Mouse (Mus musculus): ENCODE data around the gene Klhl31. TPM values are rescaled to one million over a fixed set of nuclear protein-coding genes. Genes with fewer than 3 reads are reported as not detected.
A peak's percentile ranks its signal among the peaks of the same experiment; 100 is the strongest.

The Klhl31 gene
- total RNA-seq, 1 experiment = 0.04 TPM

GRCm38 (mm10) chr9:77653907-77654306 lies 17.6 kb downstream of the Klhl31 start:
- H3K4me1 ChIP-seq (ENCODE audit: control insufficient read depth in 2 of 2, insufficient read depth in 2 of 2, low read length in 2 of 2, poor library complexity in 1 of 2) = peaks cover 0 to 2% of the 10 kb centered on the region in 2 experiments; a peak in 1 of 4 replicates
- TF ChIP-seq MAFK (IDR thresholded peaks at IDR 0.05; ENCODE audit: insufficient read depth, low read depth, low read length) = no peak
- TF ChIP-seq ZNF384 (IDR thresholded peaks at IDR 0.05; ENCODE audit: low read depth, low read length) = no peak
- no peak for TF ChIP-seq CHD2 (IDR thresholded peaks at IDR 0.05; ENCODE audit: low read depth, low read length)
- no peak for TF ChIP-seq ZC3H11A (IDR thresholded peaks at IDR 0.05; ENCODE audit: borderline replicate concordance, low read depth, low read length)
- no peak for TF ChIP-seq HCFC1 (IDR thresholded peaks at IDR 0.05; ENCODE audit: borderline replicate concordance, insufficient read depth, low read length)
- no peak for DNase-seq (ENCODE audit: low read depth, low spot score)
- H3K9me3 ChIP-seq (ENCODE audit: control insufficient read depth, insufficient read depth, low read depth, low read length) = no peaks in the 10 kb centered on the region
- H3K27ac ChIP-seq (ENCODE audit: insufficient read depth, low read depth, low read length, poor library complexity, severe bottlenecking) = no peak overlapping the region
- in situ Hi-C loops (cut with MboI; ENCODE audit: low sequenced_read_pairs in 2 of 2, unreplicated experiment in 2 of 2) = no loop called here
- H3K9ac ChIP-seq (ENCODE audit: insufficient read depth, low read depth, low read length, poor library complexity, severe bottlenecking) = no peak overlapping the region
- H3K36me3 ChIP-seq (ENCODE audit: control insufficient read depth, insufficient read depth, low read length, poor library complexity, severe bottlenecking) = no peaks in the 10 kb centered on the region
- H3K4me3 ChIP-seq (ENCODE audit: insufficient read depth in 1 of 2, low read depth in 1 of 2, low read length in 2 of 2, poor library complexity in 1 of 2, severe bottlenecking in 1 of 2) = no peak overlapping the region

GRCm38 (mm10) chr9:77655181-77655934 lies 19.1 kb downstream of the Klhl31 start:
- no peak for DNase-seq (ENCODE audit: low read depth, low spot score)
- H3K9ac ChIP-seq (ENCODE audit: insufficient read depth, low read depth, low read length, poor library complexity, severe bottlenecking) = peak overlapping the region; percentile 54
- peaks cover 0 to 2% of the 10 kb centered on the region in 2 experiments; a peak in 1 of 4 replicates for H3K4me1 ChIP-seq (ENCODE audit: control insufficient read depth in 2 of 2, insufficient read depth in 2 of 2, low read length in 2 of 2, poor library complexity in 1 of 2)
- H3K27ac ChIP-seq (ENCODE audit: insufficient read depth, low read depth, low read length, poor library complexity, severe bottlenecking) = no peak overlapping the region
- TF ChIP-seq CHD2 (IDR thresholded peaks at IDR 0.05; ENCODE audit: low read depth, low read length) = no peak
- in situ Hi-C loops (cut with MboI; ENCODE audit: low sequenced_read_pairs in 2 of 2, unreplicated experiment in 2 of 2) = no loop called here
- no peaks in the 10 kb centered on the region for H3K9me3 ChIP-seq (ENCODE audit: control insufficient read depth, insufficient read depth, low read depth, low read length)
- no peaks in the 10 kb centered on the region for H3K36me3 ChIP-seq (ENCODE audit: control insufficient read depth, insufficient read depth, low read length, poor library complexity, severe bottlenecking)
- peak overlapping the region; percentile 64 to 86 for H3K4me3 ChIP-seq (ENCODE audit: insufficient read depth in 1 of 2, low read depth in 1 of 2, low read length in 2 of 2, poor library complexity in 1 of 2, severe bottlenecking in 1 of 2)

GRCm38 (mm10) chr9:77655935-77656288 lies 19.6 kb downstream of the Klhl31 start:
- peak overlapping the region; percentile 64 to 86; a peak in 3 of 4 replicates for H3K4me3 ChIP-seq (ENCODE audit: insufficient read depth in 1 of 2, low read depth in 1 of 2, low read length in 2 of 2, poor library complexity in 1 of 2, severe bottlenecking in 1 of 2)
- no peaks in the 10 kb centered on the region for H3K36me3 ChIP-seq (ENCODE audit: control insufficient read depth, insufficient read depth, low read length, poor library complexity, severe bottlenecking)
- TF ChIP-seq CHD2 (IDR thresholded peaks at IDR 0.05; ENCODE audit: low read depth, low read length) (no peak), ZC3H11A (IDR thresholded peaks at IDR 0.05; ENCODE audit: borderline replicate concordance, low read depth, low read length) (no peak), MAFK (IDR thresholded peaks at IDR 0.05; ENCODE audit: insufficient read depth, low read depth, low read length) (no peak), ZNF384 (IDR thresholded peaks at IDR 0.05; ENCODE audit: low read depth, low read length) (peak; percentile 72; the same call in 1 of the 2 replicates)
- DNase-seq (ENCODE audit: low read depth, low spot score) = peak; percentile 44
- no peak overlapping the region for H3K9ac ChIP-seq (ENCODE audit: insufficient read depth, low read depth, low read length, poor library complexity, severe bottlenecking)
- no peak overlapping the region for H3K27ac ChIP-seq (ENCODE audit: insufficient read depth, low read depth, low read length, poor library complexity, severe bottlenecking)
- in situ Hi-C loops (cut with MboI; ENCODE audit: low sequenced_read_pairs in 2 of 2, unreplicated experiment in 2 of 2) = no loop called here
- no peaks in the 10 kb centered on the region for H3K9me3 ChIP-seq (ENCODE audit: control insufficient read depth, insufficient read depth, low read depth, low read length)
- peaks cover 0 to 2% of the 10 kb centered on the region in 2 experiments; a peak in 1 of 4 replicates for H3K4me1 ChIP-seq (ENCODE audit: control insufficient read depth in 2 of 2, insufficient read depth in 2 of 2, low read length in 2 of 2, poor library complexity in 1 of 2)

GRCm38 (mm10) chr9:77662917-77663316 lies 26.6 kb downstream of the Klhl31 start:
- Histone ChIP-seq H3K9ac (ENCODE audit: insufficient read depth, low read depth, low read length, poor library complexity, severe bottlenecking) (no peak overlapping the region), H3K27ac (ENCODE audit: insufficient read depth, low read depth, low read length, poor library complexity, severe bottlenecking) (no peak overlapping the region), H3K4me1 (ENCODE audit: control insufficient read depth in 2 of 2, insufficient read depth in 2 of 2, low read length in 2 of 2, poor library complexity in 1 of 2) (no peaks in the 10 kb centered on the region), H3K4me3 (ENCODE audit: insufficient read depth in 1 of 2, low read depth in 1 of 2, low read length in 2 of 2, poor library complexity in 1 of 2, severe bottlenecking in 1 of 2) (no peak overlapping the region), H3K9me3 (ENCODE audit: control insufficient read depth, insufficient read depth, low read depth, low read length) (no peaks in the 10 kb centered on the region), H3K36me3 (ENCODE audit: control insufficient read depth, insufficient read depth, low read length, poor library complexity, severe bottlenecking) (no peaks in the 10 kb centered on the region)
- in situ Hi-C loops (cut with MboI; ENCODE audit: low sequenced_read_pairs in 2 of 2, unreplicated experiment in 2 of 2) = no loop called here
- DNase-seq (ENCODE audit: low read depth, low spot score) = no peak
- TF ChIP-seq ZC3H11A (IDR thresholded peaks at IDR 0.05; ENCODE audit: borderline replicate concordance, low read depth, low read length) (no peak), CHD2 (IDR thresholded peaks at IDR 0.05; ENCODE audit: low read depth, low read length) (no peak), HCFC1 (IDR thresholded peaks at IDR 0.05; ENCODE audit: borderline replicate concordance, insufficient read depth, low read length) (no peak), ZNF384 (IDR thresholded peaks at IDR 0.05; ENCODE audit: low read depth, low read length) (no peak), MAFK (IDR thresholded peaks at IDR 0.05; ENCODE audit: insufficient read depth, low read depth, low read length) (no peak)

- no peak for TF ChIP-seq ZNF384 (IDR thresholded peaks at IDR 0.05; ENCODE audit: low read depth, low read length)
- no peak for TF ChIP-seq HCFC1 (IDR thresholded peaks at IDR 0.05; ENCODE audit: borderline replicate concordance, insufficient read depth, low read length)
- Histone ChIP-seq H3K27ac (ENCODE audit: insufficient read depth, low read depth, low read length, poor library complexity, severe bottlenecking) (no peak overlapping the region), H3K4me3 (ENCODE audit: insufficient read depth in 1 of 2, low read depth in 1 of 2, low read length in 2 of 2, poor library complexity in 1 of 2, severe bottlenecking in 1 of 2) (no peak overlapping the region), H3K9me3 (ENCODE audit: control insufficient read depth, insufficient read depth, low read depth, low read length) (no peaks in the 10 kb centered on the region), H3K9ac (ENCODE audit: insufficient read depth, low read depth, low read length, poor library complexity, severe bottlenecking) (no peak overlapping the region), H3K4me1 (ENCODE audit: control insufficient read depth in 2 of 2, insufficient read depth in 2 of 2, low read length in 2 of 2, poor library complexity in 1 of 2) (no peaks in the 10 kb centered on the region), H3K36me3 (ENCODE audit: control insufficient read depth, insufficient read depth, low read length, poor library complexity, severe bottlenecking) (no peaks in the 10 kb centered on the region)
- in situ Hi-C loops (cut with MboI; ENCODE audit: low sequenced_read_pairs in 2 of 2, unreplicated experiment in 2 of 2) = no loop called here
- no peak for DNase-seq (ENCODE audit: low read depth, low spot score)
Measured at GRCm38 (mm10) chr9:77670095-77670494, 33.8 kb downstream of the Klhl31 start.
